Mouse (Mus musculus): ENCODE measurements at regions not wholly inside any gene's neighbourhood (a gene's known extent, or its start where the extent isn't known, plus 50 kb on each side); places are given as distances from the start of the nearest gene placed in this dataset.

DNA sequence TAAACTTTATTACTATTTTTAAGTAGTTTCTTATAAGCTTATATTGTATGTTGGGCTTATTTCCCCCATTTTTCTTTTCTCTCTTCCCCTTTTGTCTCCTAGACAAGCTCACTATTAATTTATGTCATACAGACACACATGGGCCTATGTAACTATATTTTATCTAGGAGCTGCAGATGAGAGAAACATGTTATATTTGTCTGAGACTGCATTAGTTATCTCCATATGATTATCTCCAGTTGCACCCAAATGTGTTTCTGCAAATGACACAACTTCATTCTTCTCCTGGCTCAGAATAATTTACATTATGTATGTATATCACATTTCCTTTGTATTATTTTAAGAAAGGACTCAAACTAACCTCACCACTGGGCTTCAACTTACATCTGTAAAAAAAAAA is 501.3 kb downstream of the Olfm4 start:
- DNase-seq, result no peak

DNA sequence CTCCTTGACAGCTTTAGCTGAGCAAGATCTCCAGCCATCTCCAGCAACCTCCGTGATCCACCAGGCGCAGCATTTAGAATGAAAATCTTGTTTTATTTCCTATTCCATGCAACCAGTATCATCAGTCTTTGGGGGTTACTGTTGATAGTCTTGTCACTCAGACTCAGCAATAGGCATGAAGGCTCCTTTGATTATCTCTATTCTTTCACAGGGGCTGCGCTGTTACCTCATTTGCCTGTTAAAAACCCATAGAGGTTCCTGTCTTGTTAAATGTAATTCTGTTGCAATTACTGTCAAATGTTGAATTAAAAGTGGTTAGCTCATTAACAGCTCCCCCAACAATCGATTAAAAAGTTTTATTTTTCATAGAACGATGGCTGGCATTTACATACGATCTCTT is 502.7 kb downstream of the Olfm4 start:
- DNase-seq, result no peak

DNA sequence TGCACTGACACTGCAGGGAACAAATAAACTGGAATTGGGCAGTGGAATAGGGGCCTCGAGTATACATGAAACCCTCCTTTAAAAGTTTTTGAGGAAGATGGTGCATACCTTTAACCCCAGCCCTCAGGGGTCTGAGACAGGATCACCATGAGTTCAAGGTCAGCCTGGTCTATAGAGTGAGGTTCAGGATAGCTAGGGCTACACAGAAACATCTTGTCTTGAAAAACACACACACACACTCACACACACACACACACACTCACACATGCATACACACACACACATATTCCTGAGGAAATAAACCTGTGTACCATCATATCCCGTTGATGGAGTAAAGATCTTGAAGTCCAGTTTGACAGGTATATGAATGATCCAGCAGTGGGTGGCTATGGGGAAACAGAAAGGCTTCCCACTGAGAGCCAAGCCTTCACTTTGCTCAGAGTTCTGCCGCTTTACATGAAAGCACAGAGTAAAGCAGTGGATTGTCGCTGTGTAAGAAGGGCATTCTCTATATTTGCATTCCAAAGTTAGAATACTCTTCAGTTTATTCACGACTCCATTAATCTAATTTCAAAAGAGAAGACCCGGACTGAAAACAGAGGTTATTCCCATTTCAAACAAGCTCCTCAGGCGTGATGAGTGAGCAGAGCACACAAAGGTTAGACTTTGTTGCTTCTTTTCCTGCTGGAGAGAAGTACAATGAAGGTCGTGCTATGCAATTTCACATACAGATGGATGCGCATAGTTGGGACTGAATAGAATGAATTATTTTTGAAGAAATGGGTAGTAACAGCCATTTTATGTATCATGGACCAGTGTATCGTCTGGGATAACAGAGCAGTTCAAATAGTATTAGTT is 508.4 kb downstream of the Olfm4 start:
- no peak for DNase-seq

DNA sequence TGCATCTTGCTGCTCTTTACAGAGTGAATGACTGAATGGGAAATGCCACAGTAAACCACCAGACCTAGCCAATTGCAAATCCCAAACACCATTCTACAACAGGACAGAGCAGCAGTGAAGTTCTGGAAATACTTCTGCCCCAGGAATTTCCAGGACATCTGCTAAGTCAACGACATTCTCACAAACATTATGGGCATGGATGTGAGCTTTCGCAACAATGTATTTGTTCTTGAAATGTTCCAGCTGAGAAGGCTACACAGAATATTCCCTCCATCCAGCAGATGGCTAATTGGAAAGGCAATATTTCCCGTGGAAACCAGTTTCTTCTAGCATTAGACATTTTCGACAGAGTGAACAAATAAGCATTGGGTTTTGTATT is 509.0 kb downstream of the Olfm4 start:
- DNase-seq, result no peak

DNA sequence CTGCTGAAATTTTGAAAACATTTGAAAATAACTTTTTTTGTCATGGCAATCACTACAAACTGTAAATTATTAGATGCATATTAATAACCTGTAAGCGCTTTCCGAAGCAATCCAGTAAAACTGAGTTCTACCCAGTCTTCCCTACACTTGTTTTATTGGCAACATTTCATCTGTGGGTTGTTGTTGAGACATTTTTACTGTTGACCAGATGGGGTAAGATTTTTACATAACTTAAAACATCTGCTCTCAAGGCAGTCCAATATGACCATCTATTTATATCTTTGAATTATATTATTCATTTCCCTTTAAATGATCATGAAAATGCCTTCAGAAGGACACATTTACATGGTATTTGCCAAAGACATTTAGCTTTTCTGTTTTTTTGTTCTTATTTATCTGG is 520.5 kb downstream of the Olfm4 start:
- DNase-seq, result no peak

DNA sequence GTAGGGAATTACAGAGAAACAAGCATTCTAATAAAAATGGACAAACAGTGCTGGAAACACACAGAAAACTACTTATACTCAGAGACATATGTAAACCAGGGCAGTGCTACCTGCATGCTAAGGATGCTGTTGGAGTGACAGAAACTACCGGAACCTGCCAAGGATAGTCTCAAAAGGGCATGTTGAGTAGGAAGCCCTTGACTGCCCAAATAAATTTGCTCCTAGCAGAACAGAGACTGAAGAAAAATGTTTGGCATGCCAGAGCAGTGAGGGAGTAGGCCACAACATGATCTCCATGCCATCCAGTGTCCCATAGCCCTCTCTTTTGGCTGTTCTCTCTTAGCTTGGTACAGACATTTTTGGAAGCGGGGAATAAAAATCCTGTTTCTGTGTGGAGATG is 532.7 kb downstream of the Olfm4 start:
- no peak for DNase-seq

DNA sequence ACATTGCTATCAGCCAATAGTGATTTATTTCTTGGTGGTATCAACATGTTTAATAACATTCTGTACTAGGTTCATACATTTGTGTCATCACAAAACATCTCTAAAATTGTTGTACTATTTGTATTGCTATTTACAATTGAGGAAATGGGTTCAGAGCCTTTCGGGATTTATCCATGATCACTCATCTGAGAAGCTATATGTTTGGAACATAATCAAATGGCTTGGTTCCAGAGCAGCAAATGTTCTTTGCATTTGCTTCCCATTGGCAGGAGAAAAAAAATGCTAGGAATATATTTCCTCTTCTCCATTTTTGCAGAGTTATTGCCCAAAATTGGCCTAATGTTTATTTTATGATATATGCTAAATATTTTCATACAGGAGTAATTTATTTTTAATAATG is 537.3 kb downstream of the Olfm4 start:
- DNase-seq, result no peak

DNA sequence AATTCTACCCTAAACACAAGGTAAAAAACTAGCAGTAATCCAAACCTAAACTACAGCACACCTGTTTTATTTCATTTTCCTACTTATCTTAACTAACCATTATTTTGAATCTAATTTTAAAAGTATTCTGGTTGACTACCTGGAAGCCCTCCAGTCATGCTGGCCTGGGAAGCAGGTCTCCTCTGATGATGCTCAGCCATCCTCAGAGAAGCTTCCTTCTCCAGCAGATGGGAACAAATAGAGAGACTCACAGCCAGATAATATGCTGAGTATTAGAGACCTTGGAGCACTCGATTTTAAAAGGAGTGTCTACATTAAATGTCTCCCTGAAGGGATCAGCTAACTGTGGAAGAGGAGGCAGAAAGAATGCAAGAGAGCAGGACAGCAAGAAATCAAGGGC is 537.8 kb downstream of the Olfm4 start:
- no peak for DNase-seq

DNA sequence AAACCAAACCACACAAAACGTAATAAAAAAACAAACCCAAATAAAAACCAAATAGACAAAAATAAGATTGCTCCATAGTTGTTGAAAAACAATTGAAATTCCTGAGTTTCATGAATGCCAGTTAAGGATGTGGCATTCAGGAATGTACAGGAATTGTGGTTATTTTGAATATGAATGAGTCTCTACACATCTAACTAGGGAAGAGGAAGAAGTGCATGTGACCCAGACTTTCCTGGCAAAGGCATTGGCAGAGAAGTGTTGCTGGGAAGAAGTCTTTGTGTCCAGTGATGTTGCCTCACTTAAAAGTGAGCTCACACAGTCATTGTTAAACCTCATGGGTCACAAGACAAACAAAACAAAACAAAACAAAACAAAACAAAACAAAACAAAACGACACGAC is 538.7 kb downstream of the Olfm4 start:
- no peak for DNase-seq

DNA sequence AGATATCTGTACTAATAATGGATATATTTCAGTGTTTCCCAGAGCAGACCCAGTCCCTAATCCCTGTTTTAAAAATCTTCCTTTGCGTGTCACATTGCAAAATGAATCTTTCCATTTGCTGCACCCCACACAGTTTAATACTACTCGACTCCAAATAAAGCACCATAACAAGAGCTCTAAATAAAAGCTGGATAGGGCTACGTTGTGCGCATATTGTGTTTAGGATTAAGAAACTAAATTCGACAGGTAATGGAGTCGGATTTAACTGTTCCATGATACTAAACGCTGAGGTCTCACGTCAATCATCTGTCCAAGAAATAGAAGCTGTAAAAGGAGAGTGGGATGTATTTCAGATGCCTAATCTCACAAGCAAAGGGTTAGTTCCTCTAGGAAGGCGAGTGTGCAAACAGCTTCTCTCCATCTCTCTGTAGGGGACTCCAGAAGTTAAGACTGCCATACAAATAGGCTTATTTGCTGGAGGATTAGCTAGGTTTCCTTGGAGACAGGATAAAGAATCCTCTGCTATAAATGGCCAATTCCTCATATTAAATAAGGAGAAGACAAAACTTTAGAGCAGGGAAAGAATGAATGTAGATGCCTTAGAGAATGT is 544.6 kb downstream of the Olfm4 start:
- DNase-seq, result no peak

DNA sequence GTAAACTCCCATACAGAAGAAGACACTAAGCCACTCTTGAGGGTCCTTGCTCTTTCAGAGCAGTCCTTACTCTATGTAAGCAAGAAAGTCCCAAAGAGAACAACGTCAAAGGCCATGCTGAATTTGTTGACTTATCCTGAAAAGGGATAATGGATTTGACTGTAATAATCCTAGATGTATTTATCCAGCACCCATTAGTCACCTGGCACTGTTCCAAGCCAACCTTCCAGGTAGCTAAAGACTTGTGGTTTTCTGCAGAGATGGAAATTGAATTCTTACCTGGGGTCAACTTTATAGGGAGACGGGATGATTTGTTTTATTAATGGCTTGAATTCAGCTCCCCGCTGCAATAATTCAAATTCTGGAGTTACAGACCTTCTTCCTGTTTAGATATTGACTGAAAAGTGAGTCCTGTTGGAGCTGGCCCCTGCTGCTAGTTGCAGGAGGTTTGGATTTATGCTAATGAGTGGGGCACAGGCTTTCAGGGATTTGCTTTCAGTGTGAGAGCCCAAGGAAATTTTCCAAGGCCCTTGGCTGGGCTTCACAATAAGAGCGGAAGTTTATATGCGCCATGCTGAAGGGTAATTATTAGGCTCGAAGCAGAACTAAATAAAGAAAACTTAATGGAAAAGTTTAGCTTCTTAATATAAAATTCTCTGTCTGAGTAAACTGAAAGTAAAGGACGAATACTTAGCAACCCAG is 552.3 kb downstream of the Olfm4 start:
- DNase-seq, result no peak

DNA sequence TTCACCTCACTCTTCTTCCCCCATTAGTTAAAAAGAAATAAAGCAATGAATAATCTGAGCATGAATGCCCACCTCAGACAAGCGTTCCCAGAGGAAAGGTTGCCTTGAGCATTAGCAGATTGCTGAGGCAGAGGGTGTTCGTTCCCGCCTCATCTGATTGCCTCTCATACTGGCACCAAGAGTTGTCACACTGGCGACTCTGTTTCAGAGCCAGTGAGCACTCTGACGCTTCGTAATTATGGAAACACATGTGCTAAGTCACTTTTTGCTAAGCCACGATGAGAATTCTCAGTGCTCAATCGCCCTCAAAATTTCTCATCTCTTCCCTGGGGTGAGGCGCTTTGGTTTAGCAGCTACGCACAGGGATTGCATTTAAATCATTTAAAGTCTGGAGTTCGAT is 576.1 kb downstream of the Olfm4 start:
- DNase-seq, result no peak
